Mouse (Mus musculus): ENCODE results near the gene Bloc1s2. TPM values are rescaled to one million over a fixed set of nuclear protein-coding genes. Genes with fewer than 3 reads are reported as not detected.

Gene Bloc1s2
- 37.8 TPM for polyA plus RNA-seq (2014; fragmentation: Illumina TruSeq; extraction: RNeasy Lipid Tissue Mini Kit (QIAGEN cat#74804); ENCODE audit: low read depth, low replicate concordance)

DNA sequence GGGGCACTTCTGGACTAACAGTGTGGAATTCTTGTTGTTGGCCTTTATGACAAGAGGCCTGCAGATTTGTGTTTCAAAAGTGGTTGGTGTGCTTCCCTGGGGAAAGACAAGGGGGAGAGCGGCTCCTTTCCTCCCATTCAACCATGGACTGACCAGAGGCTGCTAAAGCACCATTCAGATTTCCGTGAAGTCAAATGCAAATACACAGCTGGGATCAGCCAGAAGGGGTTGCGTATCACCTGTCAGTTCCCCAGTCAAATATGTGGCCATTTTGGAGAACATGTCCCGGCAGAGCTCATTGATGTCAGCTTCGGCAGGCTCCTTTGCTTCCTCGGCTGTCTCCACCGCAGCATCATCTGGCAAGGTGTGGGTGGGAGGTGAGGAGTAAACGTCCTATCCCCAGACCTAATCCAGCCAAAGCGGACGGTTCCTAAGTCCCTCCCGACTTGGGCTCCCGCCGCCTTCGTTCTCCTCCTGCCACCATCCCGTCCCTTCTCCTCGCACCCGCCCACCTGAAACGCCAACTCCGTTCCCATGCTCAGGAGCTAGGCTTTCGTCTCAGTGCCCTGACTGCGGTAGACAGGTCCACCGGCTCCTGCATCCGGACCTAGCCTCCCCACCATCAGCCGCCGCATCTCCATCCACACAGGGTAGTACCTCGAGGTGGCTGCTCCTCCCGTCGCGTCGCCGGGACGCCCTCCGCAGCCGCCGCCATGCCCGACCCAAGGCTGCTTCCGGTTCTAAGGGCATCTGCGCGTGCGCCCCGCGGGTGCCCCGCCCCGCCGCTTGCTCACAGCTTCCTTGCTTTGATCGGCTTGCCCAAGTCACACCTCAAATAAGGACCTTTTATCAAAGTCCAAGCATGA is at the start of gene Bloc1s2:
TSS of gene Bloc1s2 (minus strand) at position 745 of the 866 bp plus-strand sequence.

GRCm38 (mm10) chr19:44192342-44192741 is 46.1 kb upstream of the Bloc1s2 start, which contains the start of gene Pkd2l1:
Gene Pkd2l1 (minus strand): TSS chr19:44192442.

GRCm38 (mm10) chr19:44135072-44135959 is 10.9 kb downstream of the Bloc1s2 start, which contains the start of gene Cwf19l1:
Gene Cwf19l1 (minus strand): TSS chr19:44135876.

DNA sequence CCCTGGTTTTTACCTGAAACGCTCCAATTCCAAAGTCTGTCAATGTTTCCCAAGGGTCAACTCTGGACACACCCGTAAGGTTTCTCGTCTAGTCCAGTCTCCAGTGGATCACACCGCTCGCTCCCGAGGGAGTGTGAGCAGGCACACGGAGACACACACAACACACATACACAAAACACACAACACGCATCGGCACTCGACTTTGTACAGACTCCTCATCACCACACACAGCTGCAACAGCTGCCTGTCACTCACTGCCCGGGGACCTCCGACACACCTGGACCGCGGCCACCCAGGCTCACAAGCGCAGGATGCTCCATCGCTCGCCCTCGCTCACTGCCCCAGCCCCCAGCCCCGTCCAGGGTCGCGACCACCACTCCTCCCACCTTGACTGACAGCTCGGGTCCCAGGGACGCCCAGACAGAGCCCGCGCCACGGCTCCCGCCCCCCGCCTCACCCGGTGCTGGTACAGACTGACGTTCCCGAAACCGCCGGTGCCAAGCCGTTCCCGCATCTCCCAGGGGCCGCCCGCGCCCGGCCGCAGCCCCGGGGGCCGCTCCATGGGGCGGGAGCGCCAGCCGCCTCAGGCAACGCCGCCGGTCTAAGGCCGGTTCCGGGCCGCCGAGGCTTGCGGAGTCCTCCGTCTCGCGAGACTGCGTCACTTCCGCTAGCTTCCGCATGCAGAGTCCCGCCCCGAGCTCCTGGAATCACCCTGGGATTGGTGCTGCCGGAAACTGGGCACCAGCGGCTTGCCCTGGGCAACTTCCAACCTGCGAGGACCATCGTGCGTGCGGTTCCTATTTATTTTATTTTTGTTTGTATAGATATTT is 39.2 kb downstream of the Bloc1s2 start, which contains the start of gene Chuk:
TSS of gene Chuk (minus strand) at position 650 of the 830 bp plus-strand sequence.

Other genes starting within 250 kb of the Bloc1s2 start
- 2.7 TPM for gene Dnmbp, start 206.3 kb downstream of the Bloc1s2 start, polyA plus RNA-seq (2014; fragmentation: Illumina TruSeq; extraction: RNeasy Lipid Tissue Mini Kit (QIAGEN cat#74804); ENCODE audit: low read depth, low replicate concordance)
- not detected for gene Cpn1, start 159.9 kb downstream of the Bloc1s2 start, polyA plus RNA-seq (2014; fragmentation: Illumina TruSeq; extraction: RNeasy Lipid Tissue Mini Kit (QIAGEN cat#74804); ENCODE audit: low read depth, low replicate concordance)
- gene Cyp2c23, start 117.2 kb downstream of the Bloc1s2 start, polyA plus RNA-seq (2014; fragmentation: Illumina TruSeq; extraction: RNeasy Lipid Tissue Mini Kit (QIAGEN cat#74804); ENCODE audit: low read depth, low replicate concordance): 0.70 TPM
- 37.9 TPM for gene Erlin1, start 76.7 kb downstream of the Bloc1s2 start, polyA plus RNA-seq (2014; fragmentation: Illumina TruSeq; extraction: RNeasy Lipid Tissue Mini Kit (QIAGEN cat#74804); ENCODE audit: low read depth, low replicate concordance)
- gene Chuk, start 39.0 kb downstream of the Bloc1s2 start, polyA plus RNA-seq (2014; fragmentation: Illumina TruSeq; extraction: RNeasy Lipid Tissue Mini Kit (QIAGEN cat#74804); ENCODE audit: low read depth, low replicate concordance): 274 TPM
- 27.5 TPM for gene Cwf19l1, start 10.6 kb downstream of the Bloc1s2 start, polyA plus RNA-seq (2014; fragmentation: Illumina TruSeq; extraction: RNeasy Lipid Tissue Mini Kit (QIAGEN cat#74804); ENCODE audit: low read depth, low replicate concordance)
- not detected for gene Pkd2l1, start 46.0 kb upstream of the Bloc1s2 start, polyA plus RNA-seq (2014; fragmentation: Illumina TruSeq; extraction: RNeasy Lipid Tissue Mini Kit (QIAGEN cat#74804); ENCODE audit: low read depth, low replicate concordance)
- gene Scd3, start 56.8 kb upstream of the Bloc1s2 start, polyA plus RNA-seq (2014; fragmentation: Illumina TruSeq; extraction: RNeasy Lipid Tissue Mini Kit (QIAGEN cat#74804); ENCODE audit: low read depth, low replicate concordance): not detected
- gene Scd2, start 147.2 kb upstream of the Bloc1s2 start, polyA plus RNA-seq (2014; fragmentation: Illumina TruSeq; extraction: RNeasy Lipid Tissue Mini Kit (QIAGEN cat#74804); ENCODE audit: low read depth, low replicate concordance): 992 TPM
- gene Scd4, start 186.6 kb upstream of the Bloc1s2 start, polyA plus RNA-seq (2014; fragmentation: Illumina TruSeq; extraction: RNeasy Lipid Tissue Mini Kit (QIAGEN cat#74804); ENCODE audit: low read depth, low replicate concordance): 0.64 TPM